Mouse (Mus musculus) layer of hippocampus, adult 9-10 months (tissue): ENCODE measurements around the gene Nmrk2.
"Not testable (repeated sequence)": the region's sequence is repeated elsewhere in the genome, so short reads cannot be mapped to it uniquely, and the experiment has no call there.

Experiments used
- DNase-seq: peaks from one replicate; pipeline ENCODE4 v3.0.0; 2022; ENCODE audit warnings: low spot score

Nmrk2 gene

GRCm38 (mm10) chr10:81201807-81202758 is at the start of gene Nmrk2:
TSS of gene Nmrk2 (minus strand) at chr10:81202051.
- DNase-seq: no peak

GRCm38 (mm10) chr10:81249442-81249841 is 47.6 kb upstream of the Nmrk2 start:
- DNase-seq: no peak

GRCm38 (mm10) chr10:81247804-81248203 is 46.0 kb upstream of the Nmrk2 start:
- no peak for DNase-seq

DNA sequence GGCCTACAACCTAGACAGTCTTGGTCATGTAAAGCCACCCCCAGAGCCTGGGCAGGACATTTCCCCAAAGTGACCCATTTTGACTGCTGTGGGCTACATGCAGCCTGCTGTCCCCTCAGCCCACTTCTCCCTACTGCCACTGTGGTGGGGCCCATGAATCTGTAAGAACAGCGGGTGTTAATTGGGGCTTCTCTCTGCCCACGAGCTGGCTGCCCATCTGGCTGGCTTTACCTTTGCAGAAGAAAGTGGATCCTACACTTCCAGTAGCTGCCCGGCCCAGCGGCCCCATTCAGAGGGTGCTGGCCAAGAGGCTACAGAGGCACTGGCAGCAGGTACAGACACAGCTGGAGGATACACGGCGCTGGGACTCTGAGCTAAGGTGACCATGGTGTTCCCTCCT is 43.3 kb upstream of the Nmrk2 start:
- no peak for DNase-seq

DNA sequence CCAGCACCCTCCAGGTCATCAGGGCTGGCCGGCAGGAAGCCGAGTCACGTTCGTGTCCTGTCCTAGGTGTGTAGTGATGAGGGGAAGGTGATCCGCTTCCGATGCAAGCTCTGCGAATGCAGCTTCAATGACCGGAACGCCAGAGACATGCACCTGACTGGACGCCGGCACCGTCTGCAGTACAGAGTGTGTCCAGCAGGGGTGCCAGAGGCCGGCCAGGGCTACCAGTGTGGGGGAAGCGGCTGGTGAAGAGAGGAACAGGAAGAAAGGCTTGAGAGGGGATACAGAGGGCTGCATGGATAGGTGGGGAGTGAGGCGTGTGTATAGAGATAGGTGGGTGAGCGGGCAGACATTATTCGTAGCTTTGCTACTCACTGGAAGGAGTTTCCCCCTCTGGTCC is 42.7 kb upstream of the Nmrk2 start:
- DNase-seq: no peak

DNA sequence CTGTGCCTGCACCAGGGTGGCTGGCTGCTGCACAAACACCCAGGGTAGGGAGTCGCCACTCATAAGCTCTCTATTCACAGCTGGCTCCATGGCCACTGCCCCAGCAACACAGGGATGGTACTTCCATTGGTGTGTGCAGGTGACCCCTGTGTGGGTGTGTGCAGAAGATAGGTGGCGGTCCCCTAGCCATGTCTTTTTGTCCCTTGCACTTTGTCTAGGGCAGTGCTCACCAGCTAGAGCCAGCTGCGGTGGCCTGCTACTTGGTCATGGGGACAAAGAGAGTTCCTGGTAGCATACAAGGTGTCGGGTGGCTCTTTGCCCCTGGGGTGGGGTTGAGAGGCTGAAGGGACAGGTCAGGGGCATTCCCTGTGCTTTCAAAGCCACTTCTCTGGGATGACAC is 42.3 kb upstream of the Nmrk2 start:
- no peak for DNase-seq

DNA sequence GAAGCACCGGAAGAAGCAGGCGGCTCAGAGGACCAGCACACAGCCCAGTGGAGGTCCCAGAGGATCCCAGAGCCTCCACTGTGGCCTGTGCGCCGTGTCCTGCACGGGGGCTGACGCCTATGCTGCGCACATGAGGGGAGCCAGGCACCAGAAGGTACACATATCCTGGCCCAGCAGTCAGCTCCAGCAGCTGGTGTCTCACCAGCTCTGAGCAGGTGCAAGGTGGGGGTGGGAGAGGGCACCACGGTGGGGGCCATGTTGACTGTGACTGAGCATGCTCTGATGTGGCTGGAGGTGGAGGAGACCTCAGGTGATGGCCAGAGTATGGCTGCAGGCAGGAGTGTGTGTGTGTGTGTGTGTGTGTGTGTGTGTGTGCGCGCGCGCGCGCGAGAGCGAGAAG is 40.2 kb upstream of the Nmrk2 start:
- no peak for DNase-seq

- DNase-seq: no peak
Measured at GRCm38 (mm10) chr10:81240876-81241275, 39.0 kb upstream of the Nmrk2 start.

DNA sequence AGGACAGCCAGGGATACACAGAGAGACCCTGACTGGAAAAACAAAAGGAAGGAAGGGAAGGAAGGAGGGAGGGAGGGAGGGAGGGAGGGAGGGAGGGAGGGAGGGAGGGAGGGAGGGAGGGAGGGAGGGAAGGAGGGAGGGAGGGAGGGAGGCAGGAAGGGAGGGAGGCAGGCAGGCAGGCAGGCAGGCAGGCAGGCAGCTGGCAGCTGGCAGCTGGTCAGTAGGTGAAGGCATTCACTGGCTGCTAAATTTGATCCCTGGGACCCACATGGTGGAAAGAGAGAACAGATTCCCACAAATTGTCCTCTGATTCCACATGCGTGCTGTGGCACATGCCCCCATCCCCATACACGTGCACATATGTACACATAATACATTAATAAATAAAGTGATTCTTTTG is 36.8 kb upstream of the Nmrk2 start:
- DNase-seq: no peak

GRCm38 (mm10) chr10:81236471-81237268 is 34.8 kb upstream of the Nmrk2 start:
- no peak for DNase-seq

DNA sequence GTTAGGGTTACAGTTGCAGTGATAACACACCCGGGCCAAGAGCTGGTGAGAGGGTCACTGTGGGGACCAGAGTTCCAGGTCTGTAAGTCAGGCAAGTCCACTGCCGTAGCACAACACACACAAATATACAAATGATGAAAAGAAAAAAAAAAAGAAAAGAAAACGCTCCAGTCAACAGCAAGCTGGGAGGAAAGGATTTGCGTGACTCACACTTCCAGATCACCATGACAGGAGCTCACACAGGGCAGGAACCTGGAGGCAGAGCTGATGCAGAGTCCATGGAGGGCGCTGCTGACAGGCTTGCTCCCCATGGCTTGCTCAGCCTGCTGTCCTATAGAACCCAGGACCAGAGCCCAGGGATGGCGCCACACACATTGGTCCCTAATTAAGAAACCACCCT is 32.4 kb upstream of the Nmrk2 start:
- no peak for DNase-seq

GRCm38 (mm10) chr10:81233226-81233585 is 31.4 kb upstream of the Nmrk2 start:
- no peak for DNase-seq

- DNase-seq: peak; percentile 80
Measured at GRCm38 (mm10) chr10:81232580-81233225, 30.9 kb upstream of the Nmrk2 start, which contains the start of gene Zfr2. TSS of gene Zfr2 (plus strand) at chr10:81233155.

GRCm38 (mm10) chr10:81231436-81231835 is 29.6 kb upstream of the Nmrk2 start:
- no peak for DNase-seq

DNA sequence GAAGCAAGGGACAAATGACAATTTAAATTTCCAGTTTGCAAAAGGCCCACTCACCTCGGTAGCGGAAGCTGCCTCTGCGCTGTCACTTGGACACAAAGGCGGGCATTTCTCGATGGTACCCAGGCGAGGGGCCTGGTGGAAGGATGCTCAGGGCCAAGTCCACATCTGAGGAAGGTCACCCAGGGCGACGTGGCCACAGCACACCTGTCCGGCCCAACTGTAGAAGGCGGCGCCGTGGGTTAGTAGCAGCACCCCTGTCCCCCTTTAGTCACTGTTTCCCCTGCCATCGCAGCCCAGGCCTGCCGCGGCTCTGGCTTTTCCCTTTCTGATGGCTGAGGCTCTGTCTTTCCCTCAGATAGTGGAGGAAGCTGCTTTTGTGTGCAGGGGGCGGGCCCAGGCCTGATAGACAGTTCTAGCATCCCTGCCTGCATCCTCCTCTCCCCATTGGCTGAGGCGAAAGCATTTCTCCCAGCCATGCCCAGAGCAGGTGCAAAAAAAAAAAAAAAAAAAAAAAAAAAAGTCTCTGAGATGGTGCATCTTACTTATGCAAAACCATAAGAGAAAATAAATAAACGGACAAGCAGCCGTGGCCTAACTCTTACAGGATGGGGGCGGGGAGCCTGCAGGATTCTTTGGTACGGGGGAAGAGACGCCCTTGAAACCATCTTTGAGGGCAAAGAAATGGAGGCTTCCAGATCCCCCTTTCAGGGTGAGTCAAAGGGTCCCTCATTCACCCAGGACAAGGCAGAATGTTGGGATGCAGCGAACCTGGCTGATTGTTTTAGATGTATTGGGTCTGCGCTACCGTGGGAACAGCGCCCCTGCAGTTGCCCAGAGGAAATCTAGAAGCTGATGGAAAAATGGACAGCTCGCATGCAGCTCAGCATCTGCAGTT is 28.8 kb upstream of the Nmrk2 start, which contains the start of gene Atcay:
Gene Atcay (minus strand): TSS at position 396 of the 895 bp plus-strand sequence.
- no peak for DNase-seq

- DNase-seq: no peak
Measured at GRCm38 (mm10) chr10:81229735-81230437, 28.0 kb upstream of the Nmrk2 start.

- DNase-seq: not testable (repeated sequence)
Measured at GRCm38 (mm10) chr10:81223731-81224130, 21.9 kb upstream of the Nmrk2 start.

DNA sequence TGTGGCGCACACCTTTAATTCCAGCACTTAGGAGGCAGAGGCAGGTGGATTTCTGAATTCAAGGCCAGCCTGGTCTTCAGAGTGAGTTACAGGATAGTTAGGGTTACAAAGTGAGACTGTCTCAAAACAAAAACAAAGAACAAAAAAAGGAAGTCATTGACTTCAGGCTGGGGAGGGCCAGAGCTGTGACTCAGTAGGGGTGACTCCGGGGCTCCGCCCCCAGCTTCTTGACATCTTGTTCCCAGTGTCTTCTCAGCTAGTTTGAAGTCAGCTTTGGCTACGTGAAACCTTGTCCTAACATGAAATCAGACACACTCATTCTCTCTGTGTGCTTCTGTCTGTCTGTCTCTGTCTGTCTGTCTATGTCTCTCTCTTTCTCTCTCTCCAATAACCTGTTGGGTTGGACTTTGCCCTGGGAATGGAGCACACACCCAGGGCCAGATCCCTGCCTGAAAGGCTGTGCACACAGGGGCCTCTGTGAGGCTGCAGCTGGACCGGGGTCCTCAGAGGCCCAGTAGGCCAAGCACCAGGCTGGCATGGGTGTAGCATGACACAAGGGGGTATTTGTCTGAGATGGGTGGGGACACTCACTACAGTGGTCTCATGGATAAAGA is 19.7 kb upstream of the Nmrk2 start:
- DNase-seq: no peak

- DNase-seq: no peak
Measured at GRCm38 (mm10) chr10:81217964-81218363, 16.1 kb upstream of the Nmrk2 start.

GRCm38 (mm10) chr10:81217267-81217666 is 15.4 kb upstream of the Nmrk2 start:
- not testable (repeated sequence) for DNase-seq
